Comparison of ENCODE assay signal across 8 mouse cellular contexts in genomic region chr4:101648745-101649144, GRCm38 (mm10). TPM values are rescaled to one million over a fixed set of nuclear protein-coding genes. Genes with fewer than 3 reads are reported as not detected.
A peak's percentile ranks its signal among the peaks of the same experiment; 100 is the strongest.
DNase-seq lines count a peak whose midpoint lies in the region; ATAC-seq and TF ChIP-seq lines count a peak whose summit lies in the region.

No protein-coding gene starts in this region.

- peak overlapping the region; percentile 98; the same call in 1 of the 2 replicates for H3K27ac ChIP-seq in lung, postnatal 0 days (ENCODE audit: low read length)
- H3K27ac ChIP-seq in embryonic fibroblast, embryonic 13.5 days (ENCODE audit: insufficient read depth, low read length) = peak overlapping the region; percentile 87; the same call in 1 of the 2 replicates
- peak overlapping the region; percentile 90 for H3K27ac ChIP-seq in stomach, embryonic 16.5 days (ENCODE audit: low read length)

- H3K9ac ChIP-seq in lung, postnatal 0 days (replicated peaks; ENCODE audit: low read depth) = 0 out of 2 replicates have a peak overlapping the region, but pooled peaks have one; percentile 97
- H3K9ac ChIP-seq in stomach, embryonic 16.5 days (ENCODE audit: low read length) = peak overlapping the region; percentile 16; the same call in 1 of the 2 replicates

- peak overlapping the region; percentile 94 for H3K4me3 ChIP-seq in lung, postnatal 0 days (ENCODE audit: low read depth, low read length)
- peak overlapping the region; percentile 88 for H3K4me3 ChIP-seq in embryonic fibroblast, embryonic 13.5 days (ENCODE audit: insufficient read depth, low read length)
- peak overlapping the region; percentile 90 for H3K4me3 ChIP-seq in stomach, embryonic 16.5 days (replicated peaks; ENCODE audit: low read length)

- ATAC-seq in lung, postnatal 0 days = no peak
- ATAC-seq in stomach, embryonic 16.5 days (ENCODE audit: insufficient read depth, low FRiP score) = no peak

- peak; percentile 32; the same call in 1 of the 2 replicates for TF ChIP-seq EP300 in lung, postnatal 0 days (IDR thresholded peaks at IDR 0.05)

- peaks cover 9% of the 10 kb centered on the region; the same call in 1 of the 2 replicates for H3K4me1 ChIP-seq in lung, postnatal 0 days (ENCODE audit: insufficient read depth, low read depth, low read length)
- peaks cover 3% of the 10 kb centered on the region; the same call in 1 of the 2 replicates for H3K4me1 ChIP-seq in embryonic fibroblast, embryonic 13.5 days (ENCODE audit: control insufficient read depth, insufficient read depth, low read length)
- peaks cover 14% of the 10 kb centered on the region for H3K4me1 ChIP-seq in stomach, embryonic 16.5 days (ENCODE audit: control insufficient read depth, insufficient read depth, low read length)

- no peaks in the 10 kb centered on the region for H3K9me3 ChIP-seq in lung, postnatal 0 days (ENCODE audit: low read length)
- H3K9me3 ChIP-seq in stomach, embryonic 16.5 days (replicated peaks; ENCODE audit: control insufficient read depth, low read length) = no peaks in the 10 kb centered on the region

- DNase-seq in lung, postnatal 0 days (ENCODE audit: low spot score) = peak; percentile 62
- DNase-seq in lung, postnatal 14 days = no peak
- peak; percentile 35 for DNase-seq in liver
- DNase-seq in layer of hippocampus, adult 8-10 months (ENCODE audit: low spot score in 2 of 2) = no peak
- no peak for DNase-seq in urinary bladder, adult 2 months (ENCODE audit: low spot score)
- no peak for DNase-seq in layer of hippocampus, postnatal 36 days

- WGBS in lung, postnatal 0 days = 53% methylated on average over 1 of the region's 1 CpGs
- 73% methylated on average over 1 of the region's 1 CpGs for WGBS in stomach, embryonic 16.5 days

- no peak for TF ChIP-seq POLR2A in embryonic fibroblast, embryonic 13.5 days (IDR thresholded peaks at IDR 0.05; ENCODE audit: low read depth, low read length)

- H3K36me3 ChIP-seq in lung, postnatal 0 days (ENCODE audit: insufficient read depth, low read length) = no peaks in the 10 kb centered on the region
- H3K36me3 ChIP-seq in stomach, embryonic 16.5 days (ENCODE audit: control insufficient read depth, insufficient read depth, low read length) = no peaks in the 10 kb centered on the region

- H3K4me2 ChIP-seq in lung, postnatal 0 days (replicated peaks; ENCODE audit: low read depth, low read length) = peak overlapping the region; percentile 60
- peak overlapping the region; percentile 82 for H3K4me2 ChIP-seq in stomach, embryonic 16.5 days (ENCODE audit: low read depth, low read length)

- no peaks in the 10 kb centered on the region for H3K27me3 ChIP-seq in lung, postnatal 0 days (replicated peaks; ENCODE audit: insufficient read depth, low read length)
- H3K27me3 ChIP-seq in stomach, embryonic 16.5 days (ENCODE audit: control insufficient read depth, insufficient read depth, low read length) = no peaks in the 10 kb centered on the region

- TF ChIP-seq CTCF in lung, postnatal 0 days (IDR thresholded peaks at IDR 0.05) = no peak
- TF ChIP-seq CTCF in embryonic fibroblast, embryonic 13.5 days (IDR thresholded peaks at IDR 0.05; ENCODE audit: borderline replicate concordance, insufficient read depth, low read length) = no peak

RNA-seq across cellular contexts. Expression of gene Leprot, which starts 1.2 kb away (rescaled TPM):
- 144 TPM in 2 replicates for polyA plus RNA-seq in lung, postnatal 0 days (2015; fragmentation: Nextera tagmentation; extraction: Ambion mirVana)
- 107 and 109 TPM in 2 replicates for polyA plus RNA-seq in embryonic fibroblast, embryonic 13.5 days (2011; ENCODE audit: insufficient read length, low read depth, missing spikeins)
- 94.9 and 100 TPM in 2 replicates for polyA plus RNA-seq in stomach, embryonic 16.5 days (2015; fragmentation: Nextera tagmentation; extraction: Ambion mirVana)
- 10 to 100 TPM; 23.6 to 33.8 (median 28.7) TPM for total RNA-seq in layer of hippocampus, adult 8-10 months (2022)
- 139 and 158 TPM in 2 replicates for polyA plus RNA-seq in urinary bladder, adult 2 months (2012; rRNA removed)
- total RNA-seq in layer of hippocampus, postnatal 36 days (2021) = 10 to 100 TPM; 26.3 to 27.9 TPM

Comparison
In these comparisons a context has a peak if more than half of its experiments do, and no peak if none do; other contexts are left out.
1. DNase-seq: peak in lung, postnatal 0 days (single experiment) and liver (single experiment); none in lung, postnatal 14 days (single experiment), layer of hippocampus, adult 8-10 months (0 of 2), urinary bladder, adult 2 months (single experiment) and layer of hippocampus, postnatal 36 days (0 of 2).
2. Peak in every context shown above with its lines, with median percentiles within 50 percentile points of each other: H3K27ac ChIP-seq and H3K4me3 ChIP-seq.